Mouse (Mus musculus) lung, adult 18-20 months (tissue): ENCODE results near the gene Topaz1.
"Not testable (repeated sequence)": the region's sequence is repeated elsewhere in the genome, so short reads cannot be mapped to it uniquely, and the experiment has no call there.

Source experiments
- DNase-seq, 2 experiments: peaks; one replicate each; pipeline ENCODE4 v3.0.0; 2022; ENCODE audit warnings: mixed read lengths in 2 of 2

Topaz1 gene

DNA sequence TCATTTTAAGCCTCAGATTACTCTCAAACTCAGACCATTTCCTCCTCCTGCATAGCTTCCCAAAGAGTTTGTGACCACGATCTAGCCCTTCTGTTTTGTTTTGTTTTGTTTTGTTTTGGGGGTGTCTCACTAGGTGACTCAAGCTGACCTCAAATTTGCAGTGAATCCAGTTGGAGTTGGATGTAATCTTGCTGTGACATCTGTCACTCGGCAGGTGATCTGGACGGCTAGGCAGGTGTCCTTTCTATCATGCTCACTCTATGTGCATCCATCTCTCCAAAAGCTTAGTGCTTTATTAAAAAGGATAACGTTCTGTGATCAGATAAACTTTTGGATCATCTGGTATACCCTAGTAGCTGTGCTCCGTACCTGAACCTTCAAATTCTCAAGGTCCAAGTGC, 65.2 kb downstream of the Topaz1 start:
- no peak for DNase-seq

DNA sequence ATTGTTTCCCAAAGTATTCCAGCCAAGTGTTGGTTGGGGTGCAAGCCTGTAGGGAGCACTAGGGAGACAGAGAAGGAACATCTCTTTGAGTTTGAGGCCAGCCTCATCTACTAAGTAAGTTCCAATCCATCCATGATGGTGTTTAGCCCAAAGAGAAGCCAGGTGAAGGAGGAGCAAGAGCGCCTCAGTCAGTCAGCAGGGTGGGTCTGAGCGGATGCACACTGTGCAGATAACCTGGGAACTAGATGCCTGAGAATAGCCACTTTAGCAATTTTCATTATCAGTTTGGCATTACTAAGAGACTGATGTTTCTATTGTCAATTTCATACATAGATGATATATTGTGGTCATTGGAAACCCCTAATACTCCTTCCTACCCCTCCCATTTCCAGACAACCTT, 67.6 kb downstream of the Topaz1 start:
- no peak for DNase-seq

DNA sequence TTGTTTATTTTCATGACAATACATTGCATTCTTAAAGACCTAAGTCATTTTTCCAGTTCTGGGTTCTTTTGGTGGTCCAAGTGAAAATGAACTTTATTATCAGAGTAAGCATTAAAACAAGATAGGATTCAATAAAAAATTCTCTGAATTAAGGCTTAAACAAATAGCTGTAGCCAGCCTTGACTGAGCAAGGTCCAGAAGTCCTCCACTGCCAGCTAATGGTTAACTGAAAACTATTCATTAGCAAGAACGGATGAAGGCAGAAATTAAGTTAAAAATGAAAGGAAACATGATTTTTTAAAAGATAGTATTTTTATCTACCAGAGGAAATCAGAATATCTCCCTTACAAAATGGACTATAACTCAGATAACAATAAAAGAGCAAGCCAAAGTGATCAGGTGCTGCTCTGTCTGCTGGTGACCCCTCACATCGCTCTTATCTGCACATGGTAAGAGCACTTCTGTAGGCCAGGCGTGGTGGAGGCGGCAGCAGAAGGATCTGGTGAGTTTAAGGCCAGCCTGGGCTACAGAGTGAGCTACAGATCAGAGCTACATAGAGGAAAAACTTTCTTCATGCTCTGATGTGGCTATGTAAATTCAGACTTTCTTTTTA, 68.2 kb downstream of the Topaz1 start:
- no peak for DNase-seq

DNA sequence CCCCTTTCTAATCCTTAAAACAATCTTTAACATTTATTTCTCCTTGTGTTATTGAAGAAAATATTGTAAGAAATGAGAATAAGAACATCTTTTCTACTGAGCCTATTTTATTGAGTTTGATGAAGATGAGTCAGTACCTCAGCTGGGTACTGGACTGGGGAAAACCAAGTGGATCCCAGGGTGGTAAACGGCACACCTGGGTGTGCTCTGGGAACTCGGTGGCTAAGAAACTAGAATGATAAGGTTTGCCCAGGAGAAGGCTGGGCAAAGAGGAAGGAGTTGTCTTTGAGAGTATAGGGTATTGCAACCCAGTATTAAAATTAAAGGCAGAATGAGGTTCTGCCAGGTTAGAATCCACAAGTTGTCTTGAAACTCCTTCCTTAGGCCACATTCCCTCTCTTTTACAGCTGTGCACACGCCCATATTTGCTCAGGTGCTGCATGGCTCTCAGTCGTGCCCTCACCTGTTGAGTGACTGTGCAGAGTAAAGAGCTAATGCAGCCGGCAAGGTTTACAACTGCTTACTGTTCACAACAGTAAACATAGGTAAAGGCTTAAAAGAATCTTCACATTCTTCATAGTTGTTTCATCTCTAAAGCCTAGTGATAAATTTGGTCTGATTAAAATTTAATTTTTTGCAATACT, 76.3 kb downstream of the Topaz1 start:
- no peak for DNase-seq

DNA sequence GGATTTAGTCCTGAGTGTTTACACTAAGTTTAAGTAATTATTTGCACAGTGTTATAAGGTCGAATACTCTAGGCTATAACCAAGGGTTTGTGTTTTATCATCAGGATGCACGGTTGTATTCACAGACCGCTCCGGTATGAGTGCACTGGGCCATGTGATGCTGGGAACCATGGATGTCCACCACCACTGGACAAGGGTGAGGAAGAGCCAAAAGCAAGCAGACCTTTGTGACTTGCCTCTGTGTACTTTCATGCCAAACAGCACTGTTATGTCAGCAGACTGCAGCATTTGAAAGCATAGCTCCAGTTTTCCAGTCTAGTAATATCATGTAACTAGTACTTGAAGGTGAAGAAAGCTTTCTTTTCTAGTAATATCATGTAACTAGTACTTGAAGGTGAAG, 79.6 kb downstream of the Topaz1 start:
- no peak for DNase-seq

DNA sequence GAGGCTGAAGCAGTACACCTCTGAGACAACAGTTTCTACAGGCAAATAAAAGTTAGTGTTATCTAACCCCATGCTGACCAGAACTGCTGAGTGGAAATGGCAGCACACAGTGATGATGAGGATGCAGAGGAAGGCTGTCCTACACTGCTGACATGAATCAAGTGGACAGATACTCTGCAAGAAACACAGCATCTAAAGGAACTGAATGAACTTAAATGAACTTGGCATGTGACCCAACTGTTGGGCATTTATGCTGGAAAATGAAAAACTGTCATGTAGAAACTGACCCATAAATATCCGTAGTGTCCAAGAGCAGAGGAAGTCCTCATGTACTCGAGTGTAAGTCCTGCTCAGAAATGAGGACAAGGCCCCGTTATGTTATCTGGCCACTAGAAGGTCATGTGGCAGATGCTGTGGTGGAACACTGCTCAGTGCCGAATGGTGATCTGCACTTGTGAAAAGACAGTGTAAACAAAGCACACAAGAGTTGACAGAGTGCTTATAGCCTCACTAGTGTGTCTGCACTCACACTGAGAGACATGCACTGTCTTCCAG, 82.8 kb downstream of the Topaz1 start:
- no peak for DNase-seq

DNA sequence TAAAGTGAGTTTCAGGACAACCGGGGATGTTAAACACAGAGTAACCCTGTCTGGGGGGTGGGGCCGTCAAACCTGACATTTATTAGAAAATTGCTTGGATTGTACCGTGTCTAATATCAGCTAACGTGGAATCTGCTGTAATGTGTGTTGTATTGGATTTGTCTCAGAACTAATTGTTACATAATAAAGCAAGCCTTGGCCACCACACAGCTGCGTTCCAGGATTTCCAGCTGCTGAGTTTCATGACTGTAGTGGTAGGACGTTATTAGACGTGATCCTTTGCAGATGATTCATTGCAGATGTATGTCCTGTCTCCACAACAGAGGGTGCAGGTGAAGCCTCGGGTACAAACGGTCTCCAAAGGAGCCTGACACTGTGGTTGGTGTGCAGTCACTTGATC, 89.0 kb downstream of the Topaz1 start:
- DNase-seq = no peak

DNA sequence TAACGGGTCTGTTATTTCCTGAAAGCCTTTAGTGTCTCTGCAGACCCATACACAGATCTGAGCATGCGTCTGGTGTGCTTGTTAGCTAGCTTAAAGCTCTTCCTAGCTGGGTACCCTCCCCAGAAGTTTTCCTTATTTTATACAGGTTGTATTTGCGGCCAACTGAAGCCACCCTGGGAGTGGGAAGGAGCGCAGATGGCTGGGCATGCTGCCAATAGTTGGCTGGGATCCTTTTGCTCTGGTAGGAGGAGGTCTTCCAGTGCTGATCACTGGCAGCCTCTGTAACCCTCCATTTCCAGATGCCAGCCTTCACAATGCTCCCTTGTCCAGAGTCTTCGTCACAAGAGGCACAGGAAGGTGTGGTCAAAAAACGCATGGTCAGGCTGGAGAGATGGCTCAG, 89.6 kb downstream of the Topaz1 start:
- peak in 1 of 2 experiments; percentile 10 for DNase-seq

DNA sequence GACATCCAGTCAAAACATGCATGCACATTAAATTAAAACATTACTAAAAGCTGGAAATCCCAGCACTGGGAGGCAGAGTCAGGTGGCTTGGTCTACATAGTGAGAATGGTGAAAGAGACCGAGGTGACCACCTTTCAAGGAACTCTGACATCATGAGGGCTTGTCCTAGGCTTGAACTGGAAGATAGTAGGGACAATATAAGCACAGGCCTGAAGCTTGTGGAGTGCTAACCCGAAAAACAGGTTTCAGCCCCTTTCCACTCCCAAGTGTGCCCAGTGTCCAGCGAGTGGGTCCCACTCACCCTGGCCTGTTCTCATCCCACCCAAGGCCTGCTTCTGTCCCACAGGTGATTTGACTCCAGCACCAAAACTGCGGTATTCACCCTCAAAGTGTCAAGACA, 90.1 kb downstream of the Topaz1 start:
- DNase-seq = no peak

DNA sequence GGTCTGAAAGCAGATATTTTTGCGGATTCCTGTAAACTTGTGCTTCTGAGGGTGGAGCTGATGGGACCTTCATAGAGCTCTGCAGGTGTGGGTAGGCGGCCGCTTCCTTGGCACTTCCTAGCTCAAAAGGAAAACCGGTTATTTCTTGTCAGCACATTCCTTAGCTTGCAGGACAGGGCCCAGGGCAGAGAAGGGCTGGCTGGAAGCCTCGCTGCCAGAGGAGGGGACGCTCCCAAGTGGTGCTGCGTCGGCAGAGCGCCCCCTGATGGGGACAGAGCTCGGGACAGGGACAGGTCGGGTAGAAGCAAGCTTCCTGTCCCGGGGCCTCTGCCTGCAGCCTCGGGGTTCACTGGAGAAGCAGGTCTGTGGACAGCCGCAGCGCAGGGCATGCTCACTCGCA, 90.5 kb downstream of the Topaz1 start:
- DNase-seq = peak; percentile 79 to 85

DNA sequence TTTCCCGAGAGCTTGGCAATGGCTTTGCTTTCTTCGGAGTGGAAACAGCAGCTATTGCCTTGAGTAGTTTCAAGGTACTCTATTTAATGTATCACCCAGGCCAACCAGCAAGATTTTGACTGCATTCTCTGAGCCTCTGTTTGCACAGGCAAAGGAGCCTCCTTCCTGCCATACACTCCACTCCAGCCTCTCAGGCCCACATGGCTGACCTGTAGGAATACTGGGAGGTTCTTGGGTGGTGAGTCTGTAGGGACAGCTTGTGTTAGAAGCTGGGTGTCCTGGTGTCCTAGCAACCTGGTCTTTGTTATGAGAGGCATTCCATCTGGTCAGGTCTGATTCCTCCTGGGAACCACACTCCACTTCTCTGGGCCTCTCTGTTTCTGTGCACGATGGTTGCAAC, 96.6 kb downstream of the Topaz1 start, which contains the start of gene Gm35549:
Gene Gm35549, minus strand, starts transcription at position 276 of the 400 bp plus-strand sequence.
- peak; percentile 37 to 66 for DNase-seq

DNA sequence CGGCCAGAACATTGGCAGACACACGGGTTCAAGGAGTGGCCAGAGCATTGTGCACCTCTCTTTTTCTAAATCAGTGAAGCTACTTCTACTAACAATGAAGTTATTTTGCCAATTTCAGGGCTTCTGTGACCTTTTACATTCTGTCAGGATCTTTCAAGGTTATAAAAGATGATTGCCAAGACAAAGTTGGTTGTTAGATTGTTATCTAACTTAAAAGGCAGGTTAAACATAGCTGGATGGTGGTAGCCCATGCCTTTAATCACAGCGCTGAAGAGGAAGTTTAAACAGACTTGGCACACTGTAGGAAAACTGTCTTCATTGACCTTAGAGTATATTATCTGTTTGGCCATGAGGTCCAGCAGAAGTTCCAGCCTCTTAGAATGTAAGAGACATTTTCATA, 98.5 kb downstream of the Topaz1 start:
- DNase-seq = no peak

DNA sequence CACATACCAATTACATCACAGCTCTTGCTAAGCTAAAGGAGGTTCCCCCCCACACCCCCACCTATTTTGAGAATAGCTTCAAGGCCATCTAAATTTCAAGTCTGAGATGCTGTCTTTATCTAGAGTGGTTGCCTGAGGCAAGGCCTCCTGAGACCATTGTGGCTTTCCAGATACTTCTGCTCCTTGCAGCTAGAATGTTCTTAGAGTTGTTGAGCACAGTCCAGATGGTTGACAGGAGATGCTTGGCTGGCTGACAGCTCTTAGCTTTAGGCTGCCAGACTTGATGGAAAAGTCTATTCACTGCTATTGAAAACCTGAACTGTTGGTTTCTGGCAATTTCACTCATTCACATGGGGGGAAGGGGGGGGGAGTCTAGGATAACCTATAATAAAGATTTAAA, 99.0 kb downstream of the Topaz1 start:
- DNase-seq = no peak

DNA sequence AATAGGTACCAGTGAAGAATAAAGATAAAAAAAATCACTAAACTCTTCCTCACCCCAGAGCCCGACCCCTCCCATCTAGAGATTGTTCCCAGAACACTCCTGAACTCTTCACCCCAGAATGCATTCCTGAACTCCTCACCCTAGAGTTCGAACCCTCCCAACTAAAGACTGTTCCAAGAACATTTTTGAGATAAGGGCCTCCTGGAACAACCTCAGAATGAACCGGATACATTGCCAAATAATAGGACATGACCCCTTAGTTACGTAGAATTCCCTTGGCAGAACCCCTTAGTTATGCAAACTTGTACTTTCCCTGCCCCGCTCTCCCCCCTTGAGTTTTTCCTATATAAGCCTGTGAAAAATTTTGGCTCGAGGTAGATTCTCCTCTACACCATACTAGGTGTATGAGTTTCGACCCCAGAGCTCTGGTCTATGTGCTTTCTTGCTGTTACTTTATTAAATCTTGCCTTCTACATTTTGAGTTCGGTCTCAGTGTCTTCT, 100.7 kb downstream of the Topaz1 start:
- not testable (repeated sequence) for DNase-seq
